Mouse (Mus musculus): ENCODE results near the gene Dhrs3. TPM values are rescaled to one million over a fixed set of nuclear protein-coding genes. Genes with fewer than 3 reads are reported as not detected.

Dhrs3 gene
- total RNA-seq (2018; cell fraction: chromatin; rRNA removed): 100 to 1,000 TPM in 24 of 26 experiments, 10 to 100 TPM in 2; 86.8 to 665 (median 236) TPM
- 1,000 to 10,000 TPM in 6 of 26 experiments, 100 to 1,000 TPM in 20; 397 to 1,306 (median 691) TPM for total RNA-seq (2018; cell fraction: cytosol; rRNA removed)
- 1,000 to 10,000 TPM in 3 of 26 experiments, 100 to 1,000 TPM in 23; 221 to 1,223 (median 655) TPM for total RNA-seq (2018; cell fraction: nucleus; rRNA removed)
- polyA plus RNA-seq (2018): 386 to 676 TPM (median 674 TPM) in 3 replicates

DNA sequence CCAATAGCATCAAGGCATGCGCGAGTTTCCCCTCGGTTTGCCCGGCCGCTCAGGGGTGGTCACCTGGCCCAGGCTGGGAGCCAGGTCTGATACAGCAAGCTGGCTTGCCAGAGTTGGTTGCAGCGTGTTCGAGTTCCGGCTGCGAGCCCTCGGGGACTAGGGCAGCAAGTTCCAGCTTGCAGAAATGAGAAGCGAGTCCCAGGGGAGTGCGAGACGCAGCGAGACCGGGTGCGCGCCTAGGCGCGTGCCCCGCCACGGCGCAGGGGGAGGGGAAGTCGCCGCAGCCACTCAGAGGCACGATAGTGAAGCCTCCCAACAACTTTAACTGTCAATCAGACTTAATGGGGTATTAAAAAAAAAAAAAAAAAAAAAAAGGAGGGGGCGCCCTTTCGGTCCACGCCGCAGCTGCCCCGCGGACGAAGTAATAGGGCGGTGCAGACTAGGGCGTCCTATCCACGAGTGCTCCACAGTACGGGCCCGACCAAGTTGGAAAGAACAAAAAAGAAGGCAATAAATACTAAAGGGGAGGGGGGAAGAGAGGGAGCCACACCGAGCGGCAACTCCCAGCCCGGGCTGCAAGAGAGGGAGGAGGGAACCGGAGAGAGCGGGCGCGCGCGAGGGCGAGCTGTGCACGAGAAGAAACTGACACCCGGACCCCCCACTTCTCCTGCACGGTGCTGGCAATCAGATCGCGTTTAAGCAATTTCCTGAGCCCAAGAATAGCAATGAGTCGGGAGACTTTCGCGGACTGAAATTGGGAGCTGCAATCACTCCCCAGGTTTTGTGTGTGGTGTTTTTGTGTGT is at the start of gene Dhrs3:
Gene Dhrs3, plus strand, starts transcription at position 695 of the 804 bp plus-strand sequence.
- H3K4me3 ChIP-seq (ENCODE audit: inconsistent target): peak within 1 kb of the TSS; percentile 99
- H3K27ac ChIP-seq: peak within 1 kb of the TSS; percentile 100
- under 1% methylated on average over 39 of the region's 55 CpGs for WGBS (ENCODE audit: missing documents)
- H3K79me2 ChIP-seq (ENCODE audit: inconsistent target): peaks cover 42% of the 10 kb centered on the region
- H3K36me3 ChIP-seq (ENCODE audit: inconsistent target): no peaks in the 10 kb centered on the region

DNA sequence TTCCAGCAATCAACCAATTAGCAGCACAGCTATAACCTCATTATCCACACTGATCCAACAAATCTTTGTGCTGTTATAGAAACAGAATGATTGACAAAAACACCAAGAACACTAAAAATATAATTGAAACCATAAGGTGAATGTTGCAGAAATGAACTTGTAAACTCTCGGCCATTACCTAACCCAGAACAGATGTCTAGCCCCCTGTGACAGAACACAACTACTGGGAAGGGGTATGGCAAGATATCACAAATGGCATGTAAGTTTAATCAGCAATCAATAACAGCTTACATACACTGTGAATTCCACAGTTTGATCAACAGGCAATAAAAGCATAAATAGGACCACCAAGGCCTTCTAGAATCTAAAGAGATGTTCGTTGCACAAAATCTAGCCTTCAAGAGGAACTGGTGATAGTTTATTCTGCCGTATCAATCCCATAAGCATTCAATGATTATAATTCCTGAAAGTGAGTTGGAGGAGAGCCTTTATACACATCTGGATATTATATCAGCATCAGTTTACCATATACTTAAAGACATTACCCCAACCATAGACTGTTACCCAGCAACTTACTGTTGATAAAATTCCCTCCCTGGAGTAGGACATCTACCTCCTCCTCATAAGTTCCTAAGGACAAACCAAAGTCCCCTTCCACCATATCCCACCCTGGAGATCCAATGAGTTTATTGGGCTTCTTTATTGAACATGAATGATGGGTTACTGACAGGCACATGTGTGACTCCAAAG is 30.7 kb upstream of the Dhrs3 start:
- 95% methylated on average over 3 of the region's 3 CpGs for WGBS (ENCODE audit: missing documents)
- Histone ChIP-seq H3K79me2 (ENCODE audit: inconsistent target) (no peaks in the 10 kb centered on the region), H3K4me3 (ENCODE audit: inconsistent target) (no peak overlapping the region), H3K36me3 (ENCODE audit: inconsistent target) (no peaks in the 10 kb centered on the region), H3K27ac (no peak overlapping the region)

DNA sequence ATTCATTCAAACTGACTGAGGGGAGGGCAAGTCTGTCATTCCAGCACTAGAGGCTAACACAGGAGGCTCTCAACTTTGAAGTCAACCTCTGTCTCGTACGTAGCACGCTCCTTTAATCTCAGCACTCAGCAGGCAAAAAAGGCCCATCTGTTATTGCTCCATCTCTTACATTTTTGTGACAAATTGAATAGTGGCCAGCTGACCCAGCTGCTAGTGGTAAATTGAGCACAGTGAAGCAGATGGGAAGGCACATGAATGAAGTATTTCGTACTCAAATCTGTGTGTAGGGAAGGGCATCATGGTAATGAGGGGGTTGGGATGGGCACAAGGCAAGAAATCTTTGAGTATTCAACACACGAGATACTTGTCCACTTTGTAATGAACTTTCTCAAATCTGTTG is 24.7 kb upstream of the Dhrs3 start:
- no peak overlapping the region for H3K27ac ChIP-seq
- no peak overlapping the region for H3K4me3 ChIP-seq (ENCODE audit: inconsistent target)
- no peaks in the 10 kb centered on the region for H3K79me2 ChIP-seq (ENCODE audit: inconsistent target)
- 96% methylated on average over 5 of the region's 5 CpGs for WGBS (ENCODE audit: missing documents)
- no peaks in the 10 kb centered on the region for H3K36me3 ChIP-seq (ENCODE audit: inconsistent target)

GRCm38 (mm10) chr4:144868584-144868983 is 24.0 kb upstream of the Dhrs3 start:
- WGBS (ENCODE audit: missing documents): 95% methylated on average over 4 of the region's 4 CpGs
- Histone ChIP-seq H3K36me3 (ENCODE audit: inconsistent target) (no peaks in the 10 kb centered on the region), H3K4me3 (ENCODE audit: inconsistent target) (no peak overlapping the region), H3K27ac (no peak overlapping the region), H3K79me2 (ENCODE audit: inconsistent target) (no peaks in the 10 kb centered on the region)

- no peak overlapping the region for H3K4me3 ChIP-seq (ENCODE audit: inconsistent target)
- no peaks in the 10 kb centered on the region for H3K36me3 ChIP-seq (ENCODE audit: inconsistent target)
- H3K79me2 ChIP-seq (ENCODE audit: inconsistent target): no peaks in the 10 kb centered on the region
- H3K27ac ChIP-seq: no peak overlapping the region
- WGBS (ENCODE audit: missing documents): 63% methylated on average over 6 of the region's 6 CpGs
Observed at GRCm38 (mm10) chr4:144872905-144873304, 19.7 kb upstream of the Dhrs3 start.

DNA sequence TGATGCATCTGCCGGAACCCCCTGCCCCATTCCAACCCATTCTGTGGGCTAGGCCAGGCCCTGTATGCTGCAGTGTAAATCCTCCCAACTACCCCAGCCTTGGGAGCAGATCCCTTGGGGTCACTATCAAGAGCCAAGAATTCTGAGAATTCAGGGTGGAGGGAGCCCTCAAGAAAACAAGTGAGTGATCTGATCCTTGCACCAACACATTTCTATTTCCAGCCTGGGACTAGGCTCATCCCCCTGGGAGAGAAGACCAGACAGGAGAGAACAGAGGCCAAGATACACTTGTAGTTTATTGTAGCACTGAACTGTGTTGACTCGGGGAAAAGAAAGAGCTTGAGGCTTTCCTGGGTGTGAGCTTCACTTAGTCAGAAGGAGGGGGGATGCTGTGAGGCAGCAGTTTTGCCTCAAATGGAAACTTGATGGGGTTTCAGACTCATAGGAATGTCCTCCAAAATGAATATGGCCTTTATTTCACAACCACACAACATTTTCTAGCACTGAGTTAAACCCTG is 17.0 kb upstream of the Dhrs3 start:
- H3K4me3 ChIP-seq (ENCODE audit: inconsistent target): no peak overlapping the region
- no peaks in the 10 kb centered on the region; the same call in 1 of the 2 replicates for H3K36me3 ChIP-seq (ENCODE audit: inconsistent target)
- H3K27ac ChIP-seq: no peak overlapping the region
- H3K79me2 ChIP-seq (ENCODE audit: inconsistent target): no peaks in the 10 kb centered on the region
- 72% methylated on average over 2 of the region's 2 CpGs for WGBS (ENCODE audit: missing documents)

DNA sequence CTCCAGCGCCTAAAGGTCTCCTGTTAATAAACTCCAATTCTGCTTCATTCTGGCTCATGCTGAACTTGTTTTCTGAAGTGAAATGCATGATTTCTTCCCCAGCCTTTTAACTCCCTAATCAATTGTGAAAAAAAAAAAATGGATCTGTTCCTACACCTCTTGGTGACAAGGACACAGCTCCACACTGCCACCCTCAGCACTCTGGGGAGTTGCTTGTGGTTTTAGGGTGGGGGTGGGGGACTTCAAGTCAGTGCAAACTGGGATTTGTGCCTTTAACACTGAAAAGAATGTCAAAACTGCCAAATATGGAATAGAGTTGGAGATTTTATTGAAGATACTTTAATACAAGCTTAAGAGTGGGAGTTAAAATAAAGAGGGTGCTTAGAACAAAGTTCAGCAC is 13.1 kb upstream of the Dhrs3 start:
- no peak overlapping the region for H3K4me3 ChIP-seq (ENCODE audit: inconsistent target)
- no peaks in the 10 kb centered on the region for H3K79me2 ChIP-seq (ENCODE audit: inconsistent target)
- H3K36me3 ChIP-seq (ENCODE audit: inconsistent target): no peaks in the 10 kb centered on the region; the same call in 1 of the 2 replicates
- 100% methylated on average over 1 of the region's 1 CpGs for WGBS (ENCODE audit: missing documents)
- H3K27ac ChIP-seq: no peak overlapping the region

GRCm38 (mm10) chr4:144881376-144881775 is 11.3 kb upstream of the Dhrs3 start:
- Histone ChIP-seq H3K27ac (no peak overlapping the region), H3K36me3 (ENCODE audit: inconsistent target) (no peaks in the 10 kb centered on the region; the same call in 1 of the 2 replicates), H3K4me3 (ENCODE audit: inconsistent target) (no peak overlapping the region), H3K79me2 (ENCODE audit: inconsistent target) (no peaks in the 10 kb centered on the region)
- WGBS (ENCODE audit: missing documents): 100% methylated on average over 1 of the region's 2 CpGs

- Histone ChIP-seq H3K79me2 (ENCODE audit: inconsistent target) (no peaks in the 10 kb centered on the region), H3K4me3 (ENCODE audit: inconsistent target) (no peak overlapping the region)
- WGBS (ENCODE audit: missing documents): 57% methylated on average over 8 of the region's 8 CpGs
Observed at GRCm38 (mm10) chr4:144882881-144883331, 9.7 kb upstream of the Dhrs3 start.

GRCm38 (mm10) chr4:144886460-144886859 is 6.2 kb upstream of the Dhrs3 start:
- no peaks in the 10 kb centered on the region; the same call in 1 of the 2 replicates for H3K79me2 ChIP-seq (ENCODE audit: inconsistent target)
- no peak overlapping the region for H3K27ac ChIP-seq
- no peaks in the 10 kb centered on the region for H3K36me3 ChIP-seq (ENCODE audit: inconsistent target)
- WGBS (ENCODE audit: missing documents): 66% methylated on average over 6 of the region's 6 CpGs
- no peak overlapping the region for H3K4me3 ChIP-seq (ENCODE audit: inconsistent target)

More at GRCm38 (mm10) chr4:144882881-144883331, 9.7 kb upstream of the Dhrs3 start:
- no peaks in the 10 kb centered on the region; the same call in 1 of the 2 replicates for H3K36me3 ChIP-seq (ENCODE audit: inconsistent target)
- no peak overlapping the region for H3K27ac ChIP-seq

DNA sequence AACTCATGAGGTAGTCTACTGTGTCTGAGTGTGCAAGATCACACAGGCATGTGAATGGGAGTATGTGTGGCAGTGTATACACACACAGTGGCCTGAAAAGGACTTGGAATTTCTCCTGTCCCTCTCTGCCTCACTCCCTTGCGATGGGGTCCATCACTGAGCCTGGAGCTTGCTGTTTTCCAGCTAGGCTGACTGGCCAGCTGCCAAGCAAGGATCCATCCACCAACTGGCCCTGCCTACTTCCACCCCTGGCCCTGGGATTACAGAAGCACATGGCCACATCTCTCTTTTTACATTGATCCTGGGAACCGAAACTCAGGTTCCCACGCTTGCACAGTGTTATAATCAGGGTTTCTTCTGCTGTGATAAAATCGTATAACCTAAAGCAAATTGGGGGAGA is 3.9 kb upstream of the Dhrs3 start:
- Histone ChIP-seq H3K79me2 (ENCODE audit: inconsistent target) (peaks cover 6% of the 10 kb centered on the region), H3K27ac (no peak overlapping the region), H3K4me3 (ENCODE audit: inconsistent target) (no peak overlapping the region), H3K36me3 (ENCODE audit: inconsistent target) (no peaks in the 10 kb centered on the region)
- 93% methylated on average over 4 of the region's 4 CpGs for whole genome bisulfite sequencing (ENCODE audit: missing documents)

- 77% methylated on average over 9 of the region's 9 CpGs for WGBS (ENCODE audit: missing documents)
- peak overlapping the region; percentile 100; the same call in 1 of the 2 replicates for H3K27ac ChIP-seq
- no peak overlapping the region for H3K4me3 ChIP-seq (ENCODE audit: inconsistent target)
Observed at GRCm38 (mm10) chr4:144889505-144890301, 2.9 kb upstream of the Dhrs3 start.

DNA sequence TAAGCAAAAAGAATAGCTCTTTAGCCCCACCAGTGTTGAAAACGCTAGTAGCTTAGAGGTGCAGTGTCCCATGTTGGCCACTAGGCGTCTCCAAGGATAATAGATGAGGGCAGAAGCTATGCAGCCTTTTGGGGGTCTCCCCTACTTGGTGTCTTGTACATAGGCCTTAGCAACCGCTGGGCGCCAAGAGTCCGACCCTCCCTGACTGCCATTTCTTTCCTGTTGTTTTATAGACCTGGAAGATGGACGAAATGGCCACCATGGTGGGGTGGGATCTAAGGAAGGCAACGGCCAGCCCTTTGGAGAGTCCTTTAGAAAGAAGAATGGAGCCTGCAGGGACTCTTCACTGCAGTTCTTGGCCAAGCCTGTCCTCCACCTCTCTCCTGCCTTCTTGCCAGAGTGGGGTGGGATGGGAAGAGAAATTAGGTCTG is 1.9 kb upstream of the Dhrs3 start:
- Histone ChIP-seq H3K27ac (peak overlapping the region; percentile 100), H3K79me2 (ENCODE audit: inconsistent target) (peaks cover 26% of the 10 kb centered on the region), H3K4me3 (ENCODE audit: inconsistent target) (peak overlapping the region; percentile 99), H3K36me3 (ENCODE audit: inconsistent target) (no peaks in the 10 kb centered on the region)
- 11% methylated on average over 7 of the region's 7 CpGs for WGBS (ENCODE audit: missing documents)

More at GRCm38 (mm10) chr4:144889505-144890301, 2.9 kb upstream of the Dhrs3 start:
- H3K36me3 ChIP-seq (ENCODE audit: inconsistent target): no peaks in the 10 kb centered on the region
- H3K79me2 ChIP-seq (ENCODE audit: inconsistent target): peaks cover 16% of the 10 kb centered on the region
